Mouse (Mus musculus) liver, embryonic 11.5 days (tissue): ENCODE data around the gene Rab8b. TPM values are rescaled to one million over a fixed set of nuclear protein-coding genes. Genes with fewer than 3 reads are reported as not detected.

Experiments used
- ATAC-seq: fragments of 200-750 bp; cut with Nextera tagmentation; replicated peaks from 2 replicates; pipeline ENCODE4 v1.8.0; 2017; ENCODE audit warnings: moderate number of reproducible peaks, mild to moderate bottlenecking, moderate TSS enrichment, moderate library complexity; ENCODE audit not compliant: low FRiP score
- DNase-seq: peaks from one replicate; pipeline ENCODE4 v3.0.0-alpha.2; 2017; ENCODE audit warnings: low spot score
- H3K27ac ChIP-seq: fragments of 300-500 bp; sonication (generic); 2 replicates; pipeline ENCODE4 v1.5.1; 2014; ENCODE audit warnings: mild to moderate bottlenecking, low read depth, low read length, control low read depth
- H3K27me3 ChIP-seq: fragments of 300-500 bp; sonication (generic); replicated peaks from 2 replicates; pipeline ENCODE4 v1.6.1; 2014; ENCODE audit warnings: low read length, mixed read lengths; ENCODE audit not compliant: control insufficient read depth, insufficient read depth
- H3K36me3 ChIP-seq: fragments of 300-500 bp; sonication (generic); 2 replicates; pipeline ENCODE4 v1.6.1; 2014; ENCODE audit warnings: mild to moderate bottlenecking, low read length, moderate library complexity, mixed read lengths; ENCODE audit not compliant: control insufficient read depth, insufficient read depth
- H3K4me1 ChIP-seq: fragments of 300-500 bp; sonication (generic); replicated peaks from 2 replicates; pipeline ENCODE4 v1.6.1; 2014; ENCODE audit warnings: low read length, mixed read lengths; ENCODE audit not compliant: control insufficient read depth, insufficient read depth
- H3K4me2 ChIP-seq: fragments of 300-500 bp; sonication (generic); 2 replicates; pipeline ENCODE4 v1.6.1; 2014; ENCODE audit warnings: mild to moderate bottlenecking, control low read depth, moderate library complexity
- H3K4me3 ChIP-seq: fragments of 300-500 bp; sonication (generic); 2 replicates; pipeline ENCODE4 v1.5.1; 2014; ENCODE audit warnings: low read depth, low read length, control low read depth
- H3K9ac ChIP-seq: fragments of 300-500 bp; sonication (generic); 2 replicates; pipeline ENCODE4 v1.6.1; 2014; ENCODE audit warnings: low read depth, low read length, control low read depth
- H3K9me3 ChIP-seq: fragments of 300-500 bp; sonication (generic); 2 replicates; pipeline ENCODE4 v1.6.1; 2016; ENCODE audit warnings: low read length, inconsistent platforms, mixed read lengths; ENCODE audit not compliant: control insufficient read depth
- WGBS: fragments of 180-500 bp; shearing (Covaris S2); extraction: QIAGEN DNeasy Blood & Tissue Kit; methylation state at CpG from one replicate; pipeline ENCODE4 v1.1.7; 2014; 5-methylcytosine and 5-hydroxymethylcytosine counted together
- polyA plus RNA-seq: library from polyadenylated mRNA; unstranded; fragments of >200 nt; fragmentation: Nextera tagmentation; extraction: Ambion mirVana; gene quantifications from 2 replicates; pipeline ENCODE4 v1.2.1, GENCODE M21; 2014

The Rab8b gene
- polyA plus RNA-seq, 1 experiment from 2014 or later = 43.1 TPM

DNA sequence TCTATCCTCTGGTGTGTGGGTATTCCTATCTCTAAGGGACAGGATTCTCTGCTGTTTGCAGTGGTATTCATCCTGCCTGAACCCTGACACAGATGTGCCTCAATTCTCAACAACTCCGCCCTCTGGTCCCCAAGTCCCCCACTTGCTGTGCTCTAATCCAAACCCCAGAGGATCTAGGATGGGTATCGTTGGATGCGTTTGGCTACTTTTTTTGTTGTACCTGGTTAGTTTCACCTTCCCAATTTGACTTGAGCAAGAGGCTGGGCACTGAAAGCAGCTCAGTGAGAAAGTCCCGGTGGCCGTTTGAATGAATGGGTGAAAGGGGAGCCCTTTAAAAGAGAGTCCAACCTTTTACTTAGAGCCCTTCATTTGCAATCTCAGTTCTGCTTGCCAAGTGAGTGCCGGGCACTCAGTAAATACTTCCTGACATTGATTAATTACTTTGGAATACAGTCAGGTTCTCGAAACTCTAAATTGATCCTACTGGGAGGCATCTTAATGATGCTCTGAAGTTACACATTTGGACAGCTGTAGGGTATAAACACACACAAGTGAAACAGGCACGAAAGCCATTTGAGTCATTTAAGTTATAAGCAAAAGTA, 32.1 kb downstream of the Rab8b start:
- Histone ChIP-seq H3K36me3 (no peaks in the 10 kb centered on the region), H3K27ac (no peak overlapping the region), H3K4me2 (no peak overlapping the region), H3K4me1 (peaks cover 27% of the 10 kb centered on the region), H3K27me3 (no peaks in the 10 kb centered on the region), H3K9ac (no peak overlapping the region), H3K4me3 (no peak overlapping the region), H3K9me3 (no peaks in the 10 kb centered on the region)
- DNase-seq = no peak
- WGBS = 63% methylated on average over 8 of the region's 8 CpGs
- no peak for ATAC-seq

DNA sequence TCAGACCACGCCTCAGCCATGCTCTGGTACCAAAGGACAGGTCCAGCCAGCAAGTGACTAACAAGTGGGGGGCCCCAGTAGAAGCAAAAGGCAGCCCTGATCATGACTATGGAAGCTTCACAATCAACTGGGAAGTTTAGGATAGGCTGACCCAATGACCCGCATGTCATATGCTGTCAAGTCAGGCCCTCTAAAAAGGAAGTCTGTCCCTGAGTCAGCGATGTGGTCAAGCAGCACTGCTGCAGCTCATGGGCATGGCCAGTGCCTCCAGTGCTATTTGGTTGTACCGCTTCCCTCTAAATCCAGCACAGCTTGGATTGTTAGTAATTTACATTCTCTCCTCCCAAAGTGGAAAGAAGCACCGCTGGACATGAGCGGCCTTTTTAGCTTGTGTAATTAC, 32.7 kb downstream of the Rab8b start:
- no peak overlapping the region for H3K9ac ChIP-seq
- H3K4me1 ChIP-seq = peaks cover 32% of the 10 kb centered on the region
- no peaks in the 10 kb centered on the region for H3K9me3 ChIP-seq
- 61% methylated on average over 6 of the region's 6 CpGs for WGBS
- no peaks in the 10 kb centered on the region for H3K27me3 ChIP-seq
- peak; percentile 54; the same call in 1 of the 2 replicates for ATAC-seq
- H3K36me3 ChIP-seq = no peaks in the 10 kb centered on the region
- H3K4me2 ChIP-seq = no peak overlapping the region
- DNase-seq = no peak
- H3K27ac ChIP-seq = peak overlapping the region; percentile 21; the same call in 1 of the 2 replicates
- no peak overlapping the region for H3K4me3 ChIP-seq

DNA sequence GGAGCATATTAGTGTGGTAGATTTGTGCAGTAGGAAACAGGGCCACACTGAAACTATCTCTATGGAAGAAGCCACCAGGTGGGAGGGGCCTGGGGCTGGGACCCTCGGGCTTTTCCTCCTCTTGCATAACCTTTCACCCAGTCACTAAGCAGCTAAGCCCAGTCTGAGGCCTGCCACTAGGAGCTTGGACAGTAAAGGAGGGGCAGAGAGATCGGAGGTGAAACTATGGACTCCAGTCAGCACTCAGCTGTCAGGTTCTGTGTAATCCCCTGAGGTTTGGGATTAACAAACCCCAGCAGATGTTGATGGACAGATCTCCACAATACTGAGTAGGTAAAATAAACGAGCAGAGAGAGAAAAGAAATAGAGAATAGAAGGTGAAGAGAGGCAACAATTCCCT, 33.1 kb downstream of the Rab8b start:
- Histone ChIP-seq H3K9me3 (no peaks in the 10 kb centered on the region), H3K36me3 (no peaks in the 10 kb centered on the region), H3K27ac (peak overlapping the region; percentile 21; the same call in 1 of the 2 replicates), H3K4me3 (no peak overlapping the region), H3K4me1 (peaks cover 33% of the 10 kb centered on the region), H3K9ac (no peak overlapping the region), H3K4me2 (no peak overlapping the region), H3K27me3 (no peaks in the 10 kb centered on the region)
- 22% methylated on average over 3 of the region's 3 CpGs for WGBS
- no peak for DNase-seq
- ATAC-seq = no peak

DNA sequence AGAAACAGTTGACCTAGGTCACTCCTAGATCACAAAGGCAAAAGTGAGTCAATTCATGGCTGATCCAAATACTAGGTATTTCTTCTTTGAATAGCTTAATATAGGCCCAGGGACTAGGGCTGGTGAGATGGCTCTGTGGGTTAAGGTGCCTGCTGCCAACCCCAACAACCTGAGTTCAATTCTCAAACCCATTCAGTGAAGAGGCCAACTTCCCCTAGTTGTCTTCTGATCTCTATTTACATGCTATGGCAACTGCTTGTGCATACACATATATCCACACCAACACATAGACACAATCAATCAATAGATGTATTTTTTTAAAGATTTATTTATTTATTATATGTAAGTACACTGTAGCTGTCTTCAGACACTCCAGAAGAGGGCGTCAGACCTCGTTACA, 34.9 kb downstream of the Rab8b start:
- 78% methylated on average over 2 of the region's 2 CpGs for WGBS
- H3K4me1 ChIP-seq = peaks cover 33% of the 10 kb centered on the region
- H3K9ac ChIP-seq = no peak overlapping the region
- DNase-seq = no peak
- no peak for ATAC-seq
- no peak overlapping the region for H3K4me2 ChIP-seq
- H3K9me3 ChIP-seq = no peaks in the 10 kb centered on the region
- no peak overlapping the region for H3K27ac ChIP-seq
- no peaks in the 10 kb centered on the region for H3K27me3 ChIP-seq
- H3K4me3 ChIP-seq = no peak overlapping the region
- no peaks in the 10 kb centered on the region for H3K36me3 ChIP-seq

DNA sequence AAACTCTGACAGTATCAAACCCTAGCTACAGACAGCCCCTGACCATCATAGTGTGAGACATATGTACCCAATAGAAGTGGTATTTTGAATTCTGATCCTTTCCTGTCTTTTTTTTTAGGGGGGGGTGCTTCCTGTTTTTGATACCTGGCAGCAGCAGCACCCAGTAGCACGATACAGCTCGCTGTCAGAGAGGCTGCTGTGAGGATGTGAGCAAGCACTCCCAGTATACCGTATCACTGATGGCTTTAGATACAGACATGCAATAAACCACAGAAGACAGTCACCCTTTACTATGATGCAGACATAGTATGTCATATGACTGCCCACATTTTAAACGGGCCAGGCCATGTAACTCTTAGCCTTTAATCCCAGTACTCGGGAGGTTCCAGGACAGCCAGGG, 36.0 kb downstream of the Rab8b start:
- Histone ChIP-seq H3K4me3 (no peak overlapping the region), H3K9me3 (no peaks in the 10 kb centered on the region), H3K9ac (no peak overlapping the region), H3K36me3 (no peaks in the 10 kb centered on the region), H3K4me1 (peaks cover 33% of the 10 kb centered on the region), H3K27me3 (no peaks in the 10 kb centered on the region), H3K4me2 (no peak overlapping the region), H3K27ac (no peak overlapping the region)
- ATAC-seq (no peak), DNase-seq (no peak)
- 60% methylated on average over 5 of the region's 5 CpGs for WGBS

DNA sequence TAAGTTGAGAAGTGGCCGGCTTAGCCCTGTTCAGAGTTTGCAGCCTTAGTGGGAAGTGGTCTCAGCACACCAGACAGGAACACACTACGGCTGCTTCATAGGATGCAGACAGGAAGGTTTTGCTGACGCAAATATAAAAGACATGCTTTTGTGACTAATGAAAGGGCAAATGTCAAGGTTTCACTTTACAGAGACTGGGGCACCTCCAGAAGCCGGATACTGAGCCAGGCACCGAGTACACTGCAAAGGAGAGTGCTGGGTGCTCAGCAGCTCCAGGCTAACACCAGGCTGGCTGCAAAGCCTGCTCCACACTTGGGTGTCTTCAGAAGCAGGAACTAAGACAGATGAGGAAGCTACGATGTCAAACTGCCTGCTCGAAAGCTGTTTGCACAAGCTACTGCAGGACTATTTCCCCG, 37.1 kb downstream of the Rab8b start:
- Histone ChIP-seq H3K4me2 (peak overlapping the region; percentile 36; the same call in 1 of the 2 replicates), H3K36me3 (no peaks in the 10 kb centered on the region), H3K4me1 (peaks cover 26% of the 10 kb centered on the region), H3K9ac (peak overlapping the region; percentile 46; the same call in 1 of the 2 replicates), H3K27ac (peak overlapping the region; percentile 30; the same call in 1 of the 2 replicates), H3K9me3 (no peaks in the 10 kb centered on the region), H3K4me3 (no peak overlapping the region), H3K27me3 (no peaks in the 10 kb centered on the region)
- DNase-seq (no peak), ATAC-seq (no peak; the same call in 1 of the 2 replicates)
- WGBS = 52% methylated on average over 8 of the region's 8 CpGs

DNA sequence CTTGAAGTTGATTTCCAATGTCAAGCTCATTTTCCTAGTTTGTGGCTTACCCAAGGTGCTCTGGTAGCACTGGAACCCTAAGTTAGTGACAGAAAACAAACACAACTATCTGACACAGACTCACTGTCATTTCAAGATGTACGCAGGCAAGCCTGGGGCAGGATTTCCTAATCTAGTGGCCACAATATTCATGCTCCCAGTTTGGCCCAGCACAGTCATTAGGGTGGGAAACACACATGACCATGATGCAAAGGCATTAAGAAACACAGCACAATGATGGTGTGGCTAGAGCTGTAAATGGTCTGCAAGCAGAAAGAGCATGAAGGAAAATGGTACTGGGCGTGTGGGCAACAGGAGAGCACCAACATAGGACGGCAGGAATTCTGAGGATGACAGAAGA, 37.6 kb downstream of the Rab8b start:
- no peak overlapping the region for H3K9ac ChIP-seq
- no peak overlapping the region for H3K4me3 ChIP-seq
- H3K9me3 ChIP-seq = no peaks in the 10 kb centered on the region
- 0 out of 2 replicates have a peak overlapping the region, but pooled peaks have one; percentile 13 for H3K4me2 ChIP-seq
- peaks cover 20% of the 10 kb centered on the region for H3K4me1 ChIP-seq
- no peaks in the 10 kb centered on the region for H3K36me3 ChIP-seq
- DNase-seq (no peak), ATAC-seq (no peak)
- no peaks in the 10 kb centered on the region for H3K27me3 ChIP-seq
- WGBS = 70% methylated on average over 3 of the region's 3 CpGs
- peak overlapping the region; percentile 30 for H3K27ac ChIP-seq

DNA sequence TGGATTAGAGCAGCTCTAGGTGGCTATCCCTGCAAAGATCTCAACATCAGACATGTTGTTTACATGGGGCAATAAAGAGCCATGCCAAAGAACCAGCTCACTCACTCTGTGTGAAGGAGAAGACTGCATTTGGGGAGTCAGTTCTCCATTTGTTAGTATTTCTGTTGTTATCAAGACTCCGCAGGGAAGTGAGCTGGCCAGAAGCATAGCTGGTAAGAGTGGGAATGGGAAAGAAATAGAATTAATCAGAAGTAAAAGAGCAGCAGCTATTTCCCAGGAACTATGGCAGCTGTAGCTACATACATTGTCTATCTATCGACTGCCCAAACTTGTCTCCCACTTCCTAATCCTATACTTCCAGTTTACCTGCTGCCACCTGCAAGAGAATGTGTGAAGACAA, 38.7 kb downstream of the Rab8b start:
- Histone ChIP-seq H3K4me1 (peaks cover 13% of the 10 kb centered on the region), H3K27me3 (no peaks in the 10 kb centered on the region), H3K9me3 (no peaks in the 10 kb centered on the region), H3K4me3 (no peak overlapping the region), H3K9ac (no peak overlapping the region), H3K36me3 (no peaks in the 10 kb centered on the region), H3K27ac (no peak overlapping the region), H3K4me2 (no peak overlapping the region)
- ATAC-seq (no peak), DNase-seq (no peak)
- WGBS = 90% methylated on average over 2 of the region's 2 CpGs

DNA sequence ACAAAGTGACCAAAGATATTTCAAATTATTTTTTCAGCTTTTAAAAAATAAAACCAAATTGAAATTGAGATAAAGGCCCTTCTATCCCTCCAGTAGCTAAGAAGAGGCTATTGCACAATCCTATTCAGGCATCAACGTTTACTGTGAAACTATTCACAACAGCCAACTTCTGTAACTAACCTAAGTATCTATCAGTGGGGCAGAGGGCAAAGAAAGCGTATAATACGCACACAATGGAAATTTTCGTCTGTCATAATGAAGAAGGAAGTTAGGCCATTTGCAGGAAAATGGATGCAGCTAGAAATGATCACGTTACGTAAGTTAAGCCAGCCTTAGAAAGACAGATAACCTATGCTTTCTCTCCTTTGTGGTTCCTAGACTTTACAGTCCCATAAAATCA, 40.0 kb downstream of the Rab8b start:
- Histone ChIP-seq H3K27me3 (no peaks in the 10 kb centered on the region), H3K4me3 (no peak overlapping the region), H3K4me2 (no peak overlapping the region), H3K9ac (no peak overlapping the region), H3K36me3 (no peaks in the 10 kb centered on the region; the same call in 1 of the 2 replicates), H3K4me1 (peaks cover 13% of the 10 kb centered on the region), H3K27ac (no peak overlapping the region), H3K9me3 (0 out of 2 replicates have a peak, but pooled peaks cover 3% of the 10 kb centered on the region)
- 78% methylated on average over 6 of the region's 6 CpGs for WGBS
- no peak for DNase-seq
- ATAC-seq = no peak
